Comparison of ENCODE assay signal across 8 mouse cellular contexts in the genomic region with DNA sequence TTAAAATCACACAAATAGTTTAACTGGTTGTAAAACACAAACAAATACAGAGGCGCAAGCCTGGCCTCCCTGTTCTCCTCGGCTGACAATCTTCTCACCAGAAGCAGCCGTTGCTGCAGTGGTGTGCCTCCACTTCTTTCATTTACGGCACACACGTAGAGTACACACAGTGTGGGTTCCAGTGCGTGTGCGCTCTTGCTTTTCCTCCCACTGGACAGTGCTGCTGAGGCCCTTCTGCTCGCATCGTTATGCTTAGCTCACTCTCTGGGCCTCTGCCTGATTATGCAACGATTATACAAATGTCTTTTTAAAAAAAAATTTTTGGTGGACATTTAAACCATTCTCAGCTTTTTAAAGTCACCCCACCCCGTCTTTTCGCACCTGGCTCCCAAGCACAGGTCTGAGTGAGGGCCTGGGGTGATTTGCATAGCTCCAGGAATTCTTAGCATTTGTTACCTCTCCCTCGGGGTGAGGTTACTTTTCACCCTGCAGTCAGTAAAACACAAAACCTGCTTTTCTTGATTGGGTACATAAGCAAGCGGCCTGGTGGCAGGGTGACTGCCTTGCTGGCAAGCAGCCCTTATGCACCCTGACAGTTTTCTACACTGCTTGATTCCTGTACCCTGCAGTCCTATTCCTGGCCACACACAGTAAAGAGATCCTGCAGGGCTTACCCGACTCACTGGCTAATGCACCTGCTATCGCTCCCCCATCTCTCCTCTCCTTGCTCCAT. TPM values are rescaled to one million over a fixed set of nuclear protein-coding genes. Genes with fewer than 3 reads are reported as not detected.
DNase-seq lines count a peak whose midpoint lies in the region; ATAC-seq and TF ChIP-seq lines count a peak whose summit lies in the region.

No protein-coding gene starts in this region.

- H3K27ac ChIP-seq in midbrain, embryonic 11.5 days (ENCODE audit: low read depth, low read length), result no peak overlapping the region
- H3K27ac ChIP-seq in midbrain, embryonic 10.5 days (replicated peaks), result no peak overlapping the region
- no peak overlapping the region for H3K27ac ChIP-seq in neural tube, embryonic 14.5 days (ENCODE audit: low read depth, low read length)
- no peak overlapping the region for H3K27ac ChIP-seq in liver, postnatal 0 days (ENCODE audit: low read depth)

- H3K9ac ChIP-seq in midbrain, embryonic 11.5 days (ENCODE audit: low read length), result no peak overlapping the region
- H3K9ac ChIP-seq in neural tube, embryonic 14.5 days (replicated peaks; ENCODE audit: low read depth, low read length), result no peak overlapping the region
- no peak overlapping the region for H3K9ac ChIP-seq in liver, postnatal 0 days (replicated peaks)

- ATAC-seq in midbrain, embryonic 11.5 days (ENCODE audit: low FRiP score), result no peak
- peak; percentile 69 for ATAC-seq in neural tube, embryonic 14.5 days (ENCODE audit: low read depth)
- no peak for ATAC-seq in liver, postnatal 0 days

- 72% methylated on average over 16 of the region's 16 CpGs for WGBS in midbrain, embryonic 11.5 days
- WGBS in midbrain, embryonic 10.5 days, result 74% methylated on average over 16 of the region's 16 CpGs
- WGBS in neural tube, embryonic 14.5 days, result 65% methylated on average over 16 of the region's 16 CpGs
- WGBS in liver, postnatal 0 days (ENCODE audit: insufficient replicate concordance), result 65% methylated on average over 16 of the region's 16 CpGs

- DNase-seq in midbrain, embryonic 11.5 days (ENCODE audit: low spot score, missing footprints), result peak; percentile 78
- DNase-seq in midbrain, embryonic 10.5 days (ENCODE audit: low spot score), result no peak
- DNase-seq in cerebellum, adult 9-11 months, result peak; percentile 88
- peak; percentile 48 to 80 for DNase-seq in kidney, adult 8-10 months
- DNase-seq in left cerebral cortex, adult 11 months (ENCODE audit: low spot score), result no peak
- no peak for DNase-seq in right cerebral cortex, postnatal 25 days
- DNase-seq in liver, postnatal 0 days, result no peak

- no peaks in the 10 kb centered on the region for H3K36me3 ChIP-seq in midbrain, embryonic 11.5 days (ENCODE audit: control insufficient read depth, insufficient read depth, low read length)
- peaks cover 9% of the 10 kb centered on the region; the same call in 1 of the 2 replicates for H3K36me3 ChIP-seq in midbrain, embryonic 10.5 days
- no peaks in the 10 kb centered on the region for H3K36me3 ChIP-seq in neural tube, embryonic 14.5 days (ENCODE audit: control insufficient read depth, insufficient read depth, low read length)
- 0 out of 2 replicates have a peak, but pooled peaks cover 2% of the 10 kb centered on the region for H3K36me3 ChIP-seq in liver, postnatal 0 days (replicated peaks; ENCODE audit: insufficient read depth, low read length)

- H3K4me3 ChIP-seq in midbrain, embryonic 11.5 days (ENCODE audit: low read depth, low read length), result no peak overlapping the region
- no peak overlapping the region for H3K4me3 ChIP-seq in midbrain, embryonic 10.5 days
- H3K4me3 ChIP-seq in neural tube, embryonic 14.5 days (ENCODE audit: low read depth, low read length), result no peak overlapping the region
- H3K4me3 ChIP-seq in liver, postnatal 0 days (ENCODE audit: low read depth, low read length), result no peak overlapping the region

- no peaks in the 10 kb centered on the region for H3K9me3 ChIP-seq in midbrain, embryonic 11.5 days (ENCODE audit: control insufficient read depth, low read length)
- no peaks in the 10 kb centered on the region for H3K9me3 ChIP-seq in midbrain, embryonic 10.5 days (replicated peaks)
- no peaks in the 10 kb centered on the region for H3K9me3 ChIP-seq in neural tube, embryonic 14.5 days (ENCODE audit: control insufficient read depth, low read length)
- no peaks in the 10 kb centered on the region for H3K9me3 ChIP-seq in liver, postnatal 0 days (ENCODE audit: low read length)

- H3K27me3 ChIP-seq in midbrain, embryonic 11.5 days (ENCODE audit: control insufficient read depth, insufficient read depth, low read length), result no peaks in the 10 kb centered on the region
- no peaks in the 10 kb centered on the region for H3K27me3 ChIP-seq in midbrain, embryonic 10.5 days (ENCODE audit: low read depth, poor library complexity, severe bottlenecking)
- no peaks in the 10 kb centered on the region for H3K27me3 ChIP-seq in neural tube, embryonic 14.5 days (ENCODE audit: control insufficient read depth, insufficient read depth, low read length)
- no peaks in the 10 kb centered on the region for H3K27me3 ChIP-seq in liver, postnatal 0 days (ENCODE audit: insufficient read depth, low read length)

- H3K4me1 ChIP-seq in midbrain, embryonic 11.5 days (ENCODE audit: control insufficient read depth, insufficient read depth, low read length), result no peaks in the 10 kb centered on the region
- H3K4me1 ChIP-seq in midbrain, embryonic 10.5 days, result no peaks in the 10 kb centered on the region
- H3K4me1 ChIP-seq in neural tube, embryonic 14.5 days (ENCODE audit: control insufficient read depth, insufficient read depth, low read length), result no peaks in the 10 kb centered on the region
- peaks cover 11% of the 10 kb centered on the region for H3K4me1 ChIP-seq in liver, postnatal 0 days (ENCODE audit: insufficient read depth)

- H3K4me2 ChIP-seq in midbrain, embryonic 11.5 days, result no peak overlapping the region
- H3K4me2 ChIP-seq in neural tube, embryonic 14.5 days (ENCODE audit: low read depth, low read length), result no peak overlapping the region
- H3K4me2 ChIP-seq in liver, postnatal 0 days (ENCODE audit: low read depth, low read length), result no peak overlapping the region

- TF ChIP-seq EP300 in liver, postnatal 0 days (IDR thresholded peaks at IDR 0.05; ENCODE audit: low read depth), result no peak

- TF ChIP-seq CTCF in liver, postnatal 0 days (IDR thresholded peaks at IDR 0.05; ENCODE audit: low read depth), result no peak

RNA-seq across cellular contexts. Expression of a gene that starts 54.2 kb away (rescaled TPM):
- 11.8 and 12.3 TPM in 2 replicates for polyA plus RNA-seq in midbrain, embryonic 11.5 days (2014; fragmentation: Nextera tagmentation; extraction: Ambion mirVana)
- polyA plus RNA-seq in midbrain, embryonic 10.5 days (2016; fragmentation: Nextera tagmentation; extraction: Ambion mirVana), result 8.8 and 9.5 TPM in 2 replicates
- 18.9 and 20.5 TPM in 2 replicates for polyA plus RNA-seq in neural tube, embryonic 14.5 days (2014; fragmentation: Nextera tagmentation; extraction: Ambion mirVana)
- 3.5 and 4.5 TPM in 2 replicates for polyA plus RNA-seq in liver, postnatal 0 days (2015; fragmentation: Nextera tagmentation; extraction: Ambion mirVana)

RNA-seq across cellular contexts. Expression of a gene that starts 55.0 kb away (rescaled TPM):
- polyA plus RNA-seq in midbrain, embryonic 11.5 days (2014; fragmentation: Nextera tagmentation; extraction: Ambion mirVana), result 0.07 TPM in 1 of 2 replicates, not detected in the other
- not detected in 2 replicates for polyA plus RNA-seq in midbrain, embryonic 10.5 days (2016; fragmentation: Nextera tagmentation; extraction: Ambion mirVana)
- polyA plus RNA-seq in neural tube, embryonic 14.5 days (2014; fragmentation: Nextera tagmentation; extraction: Ambion mirVana), result 0.07 and 0.12 TPM in 2 replicates
- not detected in 2 replicates for polyA plus RNA-seq in liver, postnatal 0 days (2015; fragmentation: Nextera tagmentation; extraction: Ambion mirVana)

RNA-seq across cellular contexts. Expression of a gene that starts 58.5 kb away (rescaled TPM):
- 110 and 121 TPM in 2 replicates for polyA plus RNA-seq in midbrain, embryonic 11.5 days (2014; fragmentation: Nextera tagmentation; extraction: Ambion mirVana)
- polyA plus RNA-seq in midbrain, embryonic 10.5 days (2016; fragmentation: Nextera tagmentation; extraction: Ambion mirVana), result 107 and 110 TPM in 2 replicates
- polyA plus RNA-seq in neural tube, embryonic 14.5 days (2014; fragmentation: Nextera tagmentation; extraction: Ambion mirVana), result 53.5 and 60.6 TPM in 2 replicates
- 11.2 and 12.6 TPM in 2 replicates for polyA plus RNA-seq in liver, postnatal 0 days (2015; fragmentation: Nextera tagmentation; extraction: Ambion mirVana)

Comparison
In these comparisons a context has a peak if more than half of its experiments do, and no peak if none do; other contexts are left out.
1. DNase-seq: peak in midbrain, embryonic 11.5 days (single experiment), cerebellum, adult 9-11 months (single experiment) and kidney, adult 8-10 months (2 of 2); none in midbrain, embryonic 10.5 days (single experiment), left cerebral cortex, adult 11 months (single experiment), right cerebral cortex, postnatal 25 days (single experiment) and liver, postnatal 0 days (single experiment).